ENCODE assay signal across 8 mouse cellular contexts in the genomic region with DNA sequence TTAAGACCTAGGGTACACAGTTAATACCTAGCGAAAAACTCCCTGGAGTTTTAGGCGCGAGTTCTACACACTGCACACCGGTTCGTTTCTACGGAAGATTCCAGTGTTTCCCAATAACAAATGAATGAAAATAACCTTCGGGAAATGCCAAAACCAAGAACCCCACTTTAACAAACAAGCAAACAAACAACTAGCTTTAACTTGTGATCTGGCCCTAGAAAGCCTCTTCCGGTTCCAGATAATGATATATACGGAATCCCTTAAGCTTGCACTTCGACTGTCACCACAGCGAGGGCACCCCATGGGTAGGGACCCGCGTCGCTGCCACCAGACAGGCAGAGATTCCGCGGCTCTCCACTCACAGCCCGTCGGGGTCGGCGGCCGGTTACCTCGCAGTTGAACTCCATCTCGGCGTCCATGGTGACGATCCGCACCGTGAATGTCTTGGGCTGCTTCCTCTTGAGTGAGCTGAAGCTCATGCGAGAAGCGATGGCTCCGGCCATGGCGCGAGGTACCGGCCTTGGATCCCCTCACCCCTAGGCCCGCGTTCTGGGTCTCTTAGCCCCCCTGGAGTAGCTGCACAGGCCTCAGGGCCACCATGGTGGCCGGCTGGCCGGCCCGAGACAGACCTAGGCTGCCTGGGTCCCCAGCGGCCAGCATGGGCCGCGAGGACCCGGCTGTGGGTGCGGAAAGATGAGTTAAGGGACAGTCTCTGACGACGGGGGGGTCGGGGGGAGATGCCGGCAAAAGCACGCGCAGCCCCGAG. TPM values are rescaled to one million over a fixed set of nuclear protein-coding genes. Genes with fewer than 3 reads are reported as not detected.
DNase-seq lines count a peak whose midpoint lies in the region; TF ChIP-seq lines count a peak whose summit lies in the region.

No protein-coding gene starts in this region.

- H3K27me3 ChIP-seq in forebrain, embryonic 10.5 days (ENCODE audit: poor library complexity, severe bottlenecking): no peaks in the 10 kb centered on the region

- DNase-seq in ES-E14 (ENCODE audit: low read depth, low spot score): no peak
- DNase-seq in forebrain, embryonic 10.5 days (ENCODE audit: extremely low spot score, low spot score): no peak
- DNase-seq in heart, postnatal 4 days: peak; percentile 60
- peak; percentile 17 to 23 for DNase-seq in layer of hippocampus, postnatal 25 days (ENCODE audit: extremely low spot score in 1 of 2, low spot score in 1 of 2)
- peak; percentile 52 for DNase-seq in lung, postnatal 36 days
- peak; percentile 40 to 42 for DNase-seq in right cerebral cortex, postnatal 10 days (ENCODE audit: low spot score in 2 of 2)
- DNase-seq in urinary bladder, postnatal 10 days (ENCODE audit: low spot score): peak; percentile 10

- WGBS in bone marrow, adult 2 months: 2% methylated on average over 50 of the region's 50 CpGs
- WGBS in forebrain, embryonic 10.5 days: under 1% methylated on average over 50 of the region's 50 CpGs

- peak overlapping the region; percentile 87 for H3K9ac ChIP-seq in ES-E14 (ENCODE audit: insufficient read depth, low read depth, low read length, poor library complexity, severe bottlenecking)

- peak; percentile 35; the same call in 1 of the 2 replicates for TF ChIP-seq POLR2A in bone marrow, adult 2 months (IDR thresholded peaks at IDR 0.05; ENCODE audit: borderline replicate concordance, control insufficient read depth, low read depth, low read length)

- TF ChIP-seq CTCF in bone marrow, adult 2 months (IDR thresholded peaks at IDR 0.05; ENCODE audit: control insufficient read depth, insufficient read depth, low read length): no peak

- H3K4me1 ChIP-seq in ES-E14 (ENCODE audit: control insufficient read depth in 2 of 2, insufficient read depth in 2 of 2, low read length in 2 of 2, poor library complexity in 1 of 2): peaks cover 2 to 4% of the 10 kb centered on the region in 2 experiments; a peak in 1 of 4 replicates
- peaks cover 1% of the 10 kb centered on the region; the same call in 1 of the 2 replicates for H3K4me1 ChIP-seq in bone marrow, adult 2 months (ENCODE audit: control insufficient read depth, insufficient read depth, low read length)
- peaks cover 20% of the 10 kb centered on the region for H3K4me1 ChIP-seq in forebrain, embryonic 10.5 days

- H3K36me3 ChIP-seq in ES-E14 (ENCODE audit: control insufficient read depth, insufficient read depth, low read length, poor library complexity, severe bottlenecking): no peaks in the 10 kb centered on the region
- H3K36me3 ChIP-seq in forebrain, embryonic 10.5 days (replicated peaks): peaks cover 6% of the 10 kb centered on the region

- peak overlapping the region; percentile 86 to 94 for H3K4me3 ChIP-seq in ES-E14 (ENCODE audit: insufficient read depth in 1 of 2, low read depth in 1 of 2, low read length in 2 of 2, poor library complexity in 1 of 2, severe bottlenecking in 1 of 2)
- H3K4me3 ChIP-seq in bone marrow, adult 2 months (replicated peaks; ENCODE audit: control insufficient read depth, low read depth, low read length): peak overlapping the region; percentile 96
- H3K4me3 ChIP-seq in forebrain, embryonic 10.5 days: peak overlapping the region; percentile 81

- H3K27ac ChIP-seq in ES-E14 (ENCODE audit: insufficient read depth, low read depth, low read length, poor library complexity, severe bottlenecking): peak overlapping the region; percentile 57
- H3K27ac ChIP-seq in bone marrow, adult 2 months (ENCODE audit: control insufficient read depth, insufficient read depth, low read depth, low read length, poor library complexity): peak overlapping the region; percentile 75
- H3K27ac ChIP-seq in forebrain, embryonic 10.5 days: peak overlapping the region; percentile 97

- no peaks in the 10 kb centered on the region for H3K9me3 ChIP-seq in ES-E14 (ENCODE audit: control insufficient read depth, insufficient read depth, low read depth, low read length)
- H3K9me3 ChIP-seq in forebrain, embryonic 10.5 days: peaks cover 3% of the 10 kb centered on the region; the same call in 1 of the 2 replicates

- in situ Hi-C loops in ES-E14 (cut with MboI; ENCODE audit: low sequenced_read_pairs in 2 of 2, unreplicated experiment in 2 of 2): no loop called here

TF ChIP-seq in ES-E14, 5 proteins besides CTCF, POLR2A, EP300 and RAD21:
- TF ChIP-seq CHD2 (IDR thresholded peaks at IDR 0.05; ENCODE audit: low read depth, low read length) (no peak), ZNF384 (IDR thresholded peaks at IDR 0.05; ENCODE audit: low read depth, low read length) (no peak), ZC3H11A (IDR thresholded peaks at IDR 0.05; ENCODE audit: borderline replicate concordance, low read depth, low read length) (no peak), HCFC1 (IDR thresholded peaks at IDR 0.05; ENCODE audit: borderline replicate concordance, insufficient read depth, low read length) (no peak; the same call in 1 of the 2 replicates), MAFK (IDR thresholded peaks at IDR 0.05; ENCODE audit: insufficient read depth, low read depth, low read length) (no peak)

RNA-seq across cellular contexts. Expression of gene Nf2, which starts 0.7 kb away (rescaled TPM):
- total RNA-seq in ES-E14 (2012; rRNA removed): 53.8 and 65.6 TPM in 2 replicates
- 17.5 and 38.0 TPM in 2 replicates for polyA plus RNA-seq in bone marrow, adult 2 months (2011; ENCODE audit: insufficient read depth, insufficient read length, low replicate concordance, missing spikeins)
- 57.4 and 62.4 TPM in 2 replicates for polyA plus RNA-seq in forebrain, embryonic 10.5 days (2016; fragmentation: Nextera tagmentation; extraction: Ambion mirVana)
- 100 to 1,000 TPM; 101 to 103 TPM for total RNA-seq in heart, postnatal 4 days (2021)
- total RNA-seq in layer of hippocampus, postnatal 25 days (2021): 100 to 1,000 TPM; 102 to 107 TPM

RNA-seq across cellular contexts. Expression of gene Nipsnap1, which starts 25.1 kb away (rescaled TPM):
- total RNA-seq in ES-E14 (2012; rRNA removed): 57.7 and 93.2 TPM in 2 replicates
- 2.2 and 11.5 TPM in 2 replicates for polyA plus RNA-seq in bone marrow, adult 2 months (2011; ENCODE audit: insufficient read depth, insufficient read length, low replicate concordance, missing spikeins)
- 84.6 and 86.8 TPM in 2 replicates for polyA plus RNA-seq in forebrain, embryonic 10.5 days (2016; fragmentation: Nextera tagmentation; extraction: Ambion mirVana)
- total RNA-seq in heart, postnatal 4 days (2021): 1 to 10 TPM; 4.4 to 7.0 TPM
- 10 to 100 TPM; 80.6 to 95.5 TPM for total RNA-seq in layer of hippocampus, postnatal 25 days (2021)

RNA-seq across cellular contexts. Expression of gene Thoc5, which starts 46.5 kb away (rescaled TPM):
- 46.4 and 47.5 TPM in 2 replicates for total RNA-seq in ES-E14 (2012; rRNA removed)
- polyA plus RNA-seq in bone marrow, adult 2 months (2011; ENCODE audit: insufficient read depth, insufficient read length, low replicate concordance, missing spikeins): 10.3 and 18.8 TPM in 2 replicates
- 56.8 and 58.2 TPM in 2 replicates for polyA plus RNA-seq in forebrain, embryonic 10.5 days (2016; fragmentation: Nextera tagmentation; extraction: Ambion mirVana)
- total RNA-seq in heart, postnatal 4 days (2021): 10 to 100 TPM; 22.4 to 23.8 TPM
- total RNA-seq in layer of hippocampus, postnatal 25 days (2021): 10 to 100 TPM; 36.2 to 38.9 TPM

Comparison
In these comparisons a context has a peak if more than half of its experiments do, and no peak if none do; other contexts are left out.
1. DNase-seq: peak in heart, postnatal 4 days (single experiment), layer of hippocampus, postnatal 25 days (2 of 2), lung, postnatal 36 days (single experiment), right cerebral cortex, postnatal 10 days (2 of 2) and urinary bladder, postnatal 10 days (single experiment); none in ES-E14 (single experiment) and forebrain, embryonic 10.5 days (single experiment).
2. Peak in every context shown above with its lines, with median percentiles within 50 percentile points of each other: H3K27ac ChIP-seq and H3K4me3 ChIP-seq.